In the genomic region with DNA sequence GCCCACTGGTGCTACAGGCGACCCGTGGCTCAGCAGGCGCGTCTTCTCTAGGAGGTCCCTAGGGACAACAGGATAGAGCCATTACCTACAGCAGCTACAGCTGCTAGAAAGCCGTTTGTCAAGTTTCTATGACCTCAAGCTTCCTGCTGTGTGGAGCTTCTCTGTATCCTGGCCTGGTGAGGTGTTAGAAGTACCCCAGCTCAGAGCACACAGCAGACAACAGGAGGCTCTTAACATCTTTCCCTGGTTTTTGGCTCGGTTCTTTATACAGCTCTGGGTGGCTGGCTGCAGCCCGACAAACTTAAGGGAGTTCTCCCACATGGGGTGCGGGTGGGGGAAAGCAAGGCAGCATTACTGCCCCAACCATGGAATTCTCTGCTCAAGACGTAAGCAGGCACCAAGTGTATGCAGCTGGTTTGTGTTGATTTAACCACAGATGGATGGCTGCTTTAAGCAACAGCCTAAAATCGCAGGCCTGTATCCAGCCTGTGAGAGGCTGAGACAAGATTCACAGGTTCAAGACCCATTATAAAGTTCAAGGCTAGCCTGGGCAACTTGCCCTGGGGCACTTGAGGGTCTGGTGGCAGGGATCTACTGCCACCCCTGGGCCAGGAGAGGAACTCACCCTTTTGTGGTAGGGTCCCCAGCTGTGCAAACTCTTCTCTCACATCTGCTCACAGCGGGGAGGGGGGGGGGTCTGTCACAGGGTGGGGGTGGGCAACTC, we compare ENCODE assay signal across 8 mouse cellular contexts. TPM values are rescaled to one million over a fixed set of nuclear protein-coding genes. Genes with fewer than 3 reads are reported as not detected.
DNase-seq lines count a peak whose midpoint lies in the region; ATAC-seq lines count a peak whose summit lies in the region.

No protein-coding gene starts in this region.

- H3K4me1 ChIP-seq in kidney, embryonic 14.5 days (ENCODE audit: control insufficient read depth, insufficient read depth, low read length): 0 out of 2 replicates have a peak, but pooled peaks cover 4% of the 10 kb centered on the region
- H3K4me1 ChIP-seq in embryonic facial prominence, embryonic 10.5 days: peaks cover 20% of the 10 kb centered on the region
- peaks cover 10% of the 10 kb centered on the region for H3K4me1 ChIP-seq in hindbrain, embryonic 14.5 days (replicated peaks; ENCODE audit: control insufficient read depth, insufficient read depth, low read length)
- H3K4me1 ChIP-seq in midbrain, embryonic 13.5 days (replicated peaks): peaks cover 13% of the 10 kb centered on the region

- H3K27me3 ChIP-seq in kidney, embryonic 14.5 days (ENCODE audit: control insufficient read depth, insufficient read depth, low read length): no peaks in the 10 kb centered on the region
- peaks cover 37% of the 10 kb centered on the region for H3K27me3 ChIP-seq in embryonic facial prominence, embryonic 10.5 days (replicated peaks; ENCODE audit: low read depth, poor library complexity, severe bottlenecking)
- H3K27me3 ChIP-seq in hindbrain, embryonic 14.5 days (ENCODE audit: control insufficient read depth, insufficient read depth, low read length): no peaks in the 10 kb centered on the region
- peaks cover 21% of the 10 kb centered on the region for H3K27me3 ChIP-seq in midbrain, embryonic 13.5 days

- H3K4me3 ChIP-seq in kidney, embryonic 14.5 days (ENCODE audit: low read length): peak overlapping the region; percentile 52
- H3K4me3 ChIP-seq in embryonic facial prominence, embryonic 10.5 days: peak overlapping the region; percentile 65
- peak overlapping the region; percentile 34 for H3K4me3 ChIP-seq in hindbrain, embryonic 14.5 days (replicated peaks; ENCODE audit: low read length)
- peak overlapping the region; percentile 45 for H3K4me3 ChIP-seq in midbrain, embryonic 13.5 days (replicated peaks)

- WGBS in kidney, embryonic 14.5 days: 34% methylated on average over 11 of the region's 11 CpGs
- 28% methylated on average over 11 of the region's 11 CpGs for WGBS in embryonic facial prominence, embryonic 10.5 days
- WGBS in hindbrain, embryonic 14.5 days: 29% methylated on average over 11 of the region's 11 CpGs
- WGBS in midbrain, embryonic 13.5 days: 39% methylated on average over 11 of the region's 11 CpGs

- DNase-seq in kidney, adult 8-10 months: no peak
- peak; percentile 31 for DNase-seq in embryonic facial prominence, embryonic 10.5 days (ENCODE audit: low spot score)
- no peak for DNase-seq in hindbrain, embryonic 14.5 days (ENCODE audit: low spot score)
- no peak for DNase-seq in urinary bladder, adult 18-20 months (ENCODE audit: low spot score in 2 of 2)
- DNase-seq in spleen, postnatal 36 days (ENCODE audit: low spot score in 2 of 2): no peak
- no peak for DNase-seq in thymus, postnatal 36 days

- H3K9me3 ChIP-seq in kidney, embryonic 14.5 days (ENCODE audit: control insufficient read depth, low read length): no peaks in the 10 kb centered on the region
- H3K9me3 ChIP-seq in embryonic facial prominence, embryonic 10.5 days: no peaks in the 10 kb centered on the region
- no peaks in the 10 kb centered on the region for H3K9me3 ChIP-seq in hindbrain, embryonic 14.5 days (ENCODE audit: control insufficient read depth, low read length)
- H3K9me3 ChIP-seq in midbrain, embryonic 13.5 days: no peaks in the 10 kb centered on the region

- peaks cover 7% of the 10 kb centered on the region; the same call in 1 of the 2 replicates for H3K36me3 ChIP-seq in kidney, embryonic 14.5 days (ENCODE audit: control insufficient read depth, insufficient read depth, low read length)
- H3K36me3 ChIP-seq in embryonic facial prominence, embryonic 10.5 days (replicated peaks): peaks cover 55% of the 10 kb centered on the region
- H3K36me3 ChIP-seq in hindbrain, embryonic 14.5 days (replicated peaks; ENCODE audit: control insufficient read depth, insufficient read depth): peaks cover 21% of the 10 kb centered on the region
- H3K36me3 ChIP-seq in midbrain, embryonic 13.5 days: peaks cover 41% of the 10 kb centered on the region

- peak overlapping the region; percentile 63; the same call in 1 of the 2 replicates for H3K9ac ChIP-seq in kidney, embryonic 14.5 days (ENCODE audit: low read depth, low read length)
- H3K9ac ChIP-seq in hindbrain, embryonic 14.5 days: peak overlapping the region; percentile 52
- peak overlapping the region; percentile 68 for H3K9ac ChIP-seq in midbrain, embryonic 13.5 days (replicated peaks)

- 0 out of 2 replicates have a peak, but pooled peaks have one; percentile 2 for ATAC-seq in kidney, embryonic 14.5 days (ENCODE audit: low FRiP score, low TSS enrichment)
- ATAC-seq in hindbrain, embryonic 14.5 days (ENCODE audit: low FRiP score): no peak; the same call in 1 of the 2 replicates
- no peak for ATAC-seq in midbrain, embryonic 13.5 days

- peak overlapping the region; percentile 94 for H3K4me2 ChIP-seq in kidney, embryonic 14.5 days (replicated peaks; ENCODE audit: low read depth, low read length)
- H3K4me2 ChIP-seq in hindbrain, embryonic 14.5 days (replicated peaks): peak overlapping the region; percentile 72
- H3K4me2 ChIP-seq in midbrain, embryonic 13.5 days (replicated peaks): peak overlapping the region; percentile 79

- no peak overlapping the region; the same call in 1 of the 2 replicates for H3K27ac ChIP-seq in kidney, embryonic 14.5 days (ENCODE audit: low read depth, low read length)
- H3K27ac ChIP-seq in embryonic facial prominence, embryonic 10.5 days (replicated peaks): peak overlapping the region; percentile 65
- no peak overlapping the region for H3K27ac ChIP-seq in hindbrain, embryonic 14.5 days
- peak overlapping the region; percentile 47; the same call in 1 of the 2 replicates for H3K27ac ChIP-seq in midbrain, embryonic 13.5 days

RNA-seq across cellular contexts. Expression of gene Lrcol1, which starts 19.5 kb away (rescaled TPM):
- not detected in 2 replicates for polyA plus RNA-seq in kidney, embryonic 14.5 days (2014; fragmentation: Nextera tagmentation; extraction: Ambion mirVana)
- polyA plus RNA-seq in embryonic facial prominence, embryonic 10.5 days (2016; fragmentation: Nextera tagmentation; extraction: Ambion mirVana): not detected in 2 replicates
- not detected in 2 replicates for polyA plus RNA-seq in hindbrain, embryonic 14.5 days (2014; fragmentation: Nextera tagmentation; extraction: Ambion mirVana)
- polyA plus RNA-seq in midbrain, embryonic 13.5 days (2015; fragmentation: Nextera tagmentation; extraction: Ambion mirVana): not detected in 2 replicates

RNA-seq across cellular contexts. Expression of gene P2rx2, which starts 21.0 kb away (rescaled TPM):
- polyA plus RNA-seq in kidney, embryonic 14.5 days (2014; fragmentation: Nextera tagmentation; extraction: Ambion mirVana): 0.89 and 0.95 TPM in 2 replicates
- 0.87 and 0.95 TPM in 2 replicates for polyA plus RNA-seq in embryonic facial prominence, embryonic 10.5 days (2016; fragmentation: Nextera tagmentation; extraction: Ambion mirVana)
- 9.9 and 12.2 TPM in 2 replicates for polyA plus RNA-seq in hindbrain, embryonic 14.5 days (2014; fragmentation: Nextera tagmentation; extraction: Ambion mirVana)
- 3.2 and 3.8 TPM in 2 replicates for polyA plus RNA-seq in midbrain, embryonic 13.5 days (2015; fragmentation: Nextera tagmentation; extraction: Ambion mirVana)

Comparison
In these comparisons a context has a peak if more than half of its experiments do, and no peak if none do; other contexts are left out.
1. H3K27ac ChIP-seq: peak in embryonic facial prominence, embryonic 10.5 days (single experiment) and midbrain, embryonic 13.5 days (single experiment); none in kidney, embryonic 14.5 days (single experiment) and hindbrain, embryonic 14.5 days (single experiment).
2. Peak in every context shown above with its lines, with median percentiles within 50 percentile points of each other: H3K4me2 ChIP-seq, H3K4me3 ChIP-seq and H3K9ac ChIP-seq.